Mouse (Mus musculus) E14TG2a.4 (cell line): ENCODE measurements around the gene Chd2.

Source experiments
- CTCF ChIP-seq: conservative IDR thresholded peaks from 2 replicates; pipeline ENCODE4 v1.5.1; 2014; ENCODE audit warnings: low read length
- NANOG ChIP-seq: IDR thresholded peaks from 2 replicates; pipeline ENCODE4 v1.6.1; 2014; ENCODE audit warnings: borderline replicate concordance, low read length, mixed read lengths
- POU5F1 ChIP-seq: IDR thresholded peaks from 2 replicates; pipeline ENCODE4 v1.6.1; 2014; ENCODE audit warnings: low read length, borderline replicate concordance

DNA sequence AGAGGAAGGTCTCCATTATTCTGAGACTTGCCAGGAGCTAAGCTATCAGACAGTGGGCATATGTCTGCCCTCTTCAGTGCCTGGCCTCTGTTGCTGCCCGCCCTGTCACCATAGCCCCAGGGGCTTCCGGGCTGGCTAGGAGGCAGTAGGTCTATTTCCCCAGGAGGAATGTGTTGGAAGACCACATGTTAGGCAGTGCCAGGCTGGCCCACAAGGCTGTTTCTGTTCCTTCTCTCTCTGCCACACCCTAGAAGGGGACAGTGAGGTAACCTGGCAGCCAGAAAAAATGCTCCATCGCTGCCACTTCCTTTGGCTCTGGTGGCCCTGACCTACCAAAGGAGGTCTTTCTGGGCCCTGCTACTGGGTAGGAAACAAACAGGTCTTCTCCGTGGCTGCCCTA lies 129.6 kb downstream of the Chd2 start:
- no peak for TF ChIP-seq CTCF
- no peak for TF ChIP-seq NANOG
- TF ChIP-seq POU5F1: no peak
